Mouse (Mus musculus): ENCODE measurements around the gene Riox1.

DNA sequence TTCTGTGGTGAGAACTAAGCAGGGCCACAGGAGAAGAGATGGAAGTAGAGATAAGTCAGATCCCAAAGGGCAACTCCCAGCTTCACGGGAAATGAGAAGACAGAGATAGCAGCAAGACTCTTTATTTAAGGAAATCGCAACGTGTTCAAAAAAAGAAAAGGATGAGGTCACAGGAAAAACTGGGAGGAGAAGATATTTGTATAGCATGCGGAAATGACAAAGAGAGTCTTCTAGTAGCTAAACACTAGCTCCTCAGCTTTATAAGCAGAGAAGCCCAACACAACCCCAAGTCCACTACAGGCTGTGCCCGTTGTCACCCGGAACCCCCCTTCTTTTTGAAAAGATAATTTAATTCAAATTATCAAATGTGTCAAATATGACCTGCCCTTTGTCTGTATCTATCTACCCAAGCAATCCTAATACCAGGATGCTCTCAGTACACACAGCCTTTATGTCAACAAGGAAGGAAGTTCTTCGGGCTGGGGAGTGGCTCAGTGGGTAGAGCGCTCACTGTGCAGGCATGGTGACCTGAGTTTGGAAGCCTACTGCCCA, 3.1 kb upstream of the Riox1 start:
- no peak for TF ChIP-seq POLR2A (IDR thresholded peaks at IDR 0.05; ENCODE audit: control insufficient read depth, low read depth, low read length)
- no peak for TF ChIP-seq CTCF (IDR thresholded peaks at IDR 0.05; ENCODE audit: control insufficient read depth, insufficient read depth, insufficient replicate concordance, low read depth, low read length)

Data from testis, adult 2 months (tissue).